Mouse (Mus musculus) cortical plate, adult 2 months (tissue): Measurements from ENCODE around the gene Cfap58. TPM values are rescaled to one million over a fixed set of nuclear protein-coding genes. Genes with fewer than 3 reads are reported as not detected.
A peak's percentile ranks its signal among the peaks of the same experiment; 100 is the strongest.

ENCODE experiments used
- H3K27ac ChIP-seq: fragments of 200-500 bp; 2 replicates; pipeline ENCODE4 v1.5.1; 2012; ENCODE audit warnings: low read length, control low read depth, inconsistent platforms; ENCODE audit not compliant: insufficient read depth
- H3K4me1 ChIP-seq: fragments of 200-500 bp; 2 replicates; pipeline ENCODE4 v1.6.1; 2011; ENCODE audit warnings: low read length; ENCODE audit not compliant: control insufficient read depth, insufficient read depth
- H3K4me3 ChIP-seq: fragments of 200-500 bp; 2 replicates; pipeline ENCODE4 v1.5.1; 2011; ENCODE audit warnings: mild to moderate bottlenecking, low read length, control low read depth; ENCODE audit not compliant: insufficient read depth
- CTCF ChIP-seq: fragments of 200-500 bp; IDR thresholded peaks from 2 replicates; pipeline ENCODE4 v1.5.1; 2011; ENCODE audit warnings: mild to moderate bottlenecking, control low read depth, low read length; ENCODE audit not compliant: insufficient read depth; ENCODE audit errors: extremely low read depth
- POLR2A ChIP-seq: fragments of 200-500 bp; IDR thresholded peaks from 2 replicates; pipeline ENCODE4 v1.6.1; 2011; ENCODE audit warnings: mild to moderate bottlenecking, low read length, control low read depth; ENCODE audit not compliant: insufficient read depth; ENCODE audit errors: extremely low read depth
- polyA plus RNA-seq: library from polyadenylated mRNA; depleted of rRNA; stranded (reverse); fragments of >200 nt; gene quantifications from 2 replicates; pipeline ENCODE4 v1.2.3, GENCODE M21; 2012

Cfap58 gene
- polyA plus RNA-seq, 1 experiment: 0.17 TPM

- TF ChIP-seq POLR2A: no peak
- no peak for TF ChIP-seq CTCF
These were observed 23.3 kb upstream of the Cfap58 start for GRCm38 (mm10) chr19:47914191-47914590.

DNA sequence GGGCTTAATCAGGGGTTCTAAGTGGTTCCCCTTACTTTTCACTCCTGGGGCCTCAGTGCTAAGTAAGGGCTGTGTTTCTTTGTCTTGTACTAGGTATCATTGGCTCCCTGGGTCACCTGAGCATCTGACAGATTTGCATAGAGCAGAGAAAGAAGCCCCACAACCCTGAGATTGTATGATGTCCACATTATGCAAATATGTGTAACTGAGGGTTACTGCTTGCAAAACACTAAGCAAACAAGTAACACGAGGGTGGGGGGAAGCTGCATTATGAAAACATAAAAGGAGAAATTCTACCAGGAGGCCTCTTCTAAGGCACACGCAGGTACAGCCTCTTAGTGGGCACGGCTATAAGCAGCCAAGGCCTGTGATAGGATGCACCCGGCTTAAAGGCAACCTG lies 22.2 kb upstream of the Cfap58 start:
- TF ChIP-seq CTCF: no peak
- no peak for TF ChIP-seq POLR2A
- Histone ChIP-seq H3K4me3 (no peak overlapping the region), H3K4me1 (no peaks in the 10 kb centered on the region; the same call in 1 of the 2 replicates), H3K27ac (no peak overlapping the region)

More at GRCm38 (mm10) chr19:47914191-47914590, 23.3 kb upstream of the Cfap58 start:
- no peak overlapping the region for H3K4me3 ChIP-seq
- H3K27ac ChIP-seq: no peak overlapping the region
- H3K4me1 ChIP-seq: no peaks in the 10 kb centered on the region; the same call in 1 of the 2 replicates

DNA sequence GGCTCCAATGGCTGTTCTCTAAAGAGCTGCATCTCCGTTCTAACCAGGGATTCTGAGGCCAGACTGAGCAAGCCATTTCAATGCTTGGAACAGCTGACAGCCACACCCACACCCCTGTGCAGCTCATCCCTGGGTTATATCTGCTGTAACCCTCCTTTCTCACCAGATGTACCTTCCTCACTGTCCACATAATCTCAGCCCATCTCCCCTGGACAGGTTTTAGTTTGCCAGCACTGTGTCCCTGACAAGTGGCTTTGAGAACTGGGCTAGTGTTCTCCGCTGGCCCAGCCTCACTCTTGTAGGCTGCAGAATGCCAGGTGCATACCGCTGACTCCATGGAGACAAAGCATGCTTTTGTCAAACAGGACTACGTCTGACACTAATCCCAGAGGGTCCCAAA lies 20.1 kb upstream of the Cfap58 start:
- TF ChIP-seq CTCF (no peak), POLR2A (no peak)
- Histone ChIP-seq H3K27ac (no peak overlapping the region), H3K4me1 (no peaks in the 10 kb centered on the region; the same call in 1 of the 2 replicates), H3K4me3 (no peak overlapping the region)

- TF ChIP-seq CTCF: no peak
- no peak for TF ChIP-seq POLR2A
- peak overlapping the region; percentile 64; the same call in 1 of the 2 replicates for H3K4me3 ChIP-seq
- no peaks in the 10 kb centered on the region; the same call in 1 of the 2 replicates for H3K4me1 ChIP-seq
- H3K27ac ChIP-seq: no peak overlapping the region
These were observed 19.5 kb upstream of the Cfap58 start for GRCm38 (mm10) chr19:47918016-47918415.

DNA sequence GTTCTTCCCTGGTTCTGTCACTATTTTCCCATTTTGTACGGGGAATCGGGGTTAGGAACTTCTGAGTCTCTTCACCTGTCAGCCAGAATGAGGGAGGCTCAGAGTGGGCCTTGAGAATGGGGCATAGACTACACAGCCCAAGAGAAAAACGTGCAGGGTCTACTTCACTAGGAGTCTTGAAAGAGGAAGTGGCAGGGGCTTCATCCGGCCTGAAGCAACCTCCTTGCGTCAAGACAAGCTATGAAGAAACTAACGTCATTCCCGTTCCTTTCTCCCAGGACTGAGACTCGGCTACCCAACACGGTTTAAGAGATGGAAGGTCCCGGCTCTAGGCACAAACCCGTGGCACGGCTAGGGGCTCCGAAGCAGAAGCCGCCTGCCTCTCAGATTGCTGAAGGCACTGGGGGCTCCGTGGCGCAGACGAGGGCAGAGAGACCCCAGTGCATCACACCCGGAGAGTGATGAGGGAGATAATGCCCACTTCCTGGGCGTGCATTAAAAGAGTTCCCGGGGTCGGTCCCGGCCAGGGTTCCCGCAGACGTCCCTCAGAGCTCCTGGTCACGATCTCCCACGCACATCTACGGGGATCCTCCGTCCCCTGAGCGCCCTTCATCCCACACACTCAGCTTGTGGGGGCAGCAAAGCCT lies 18.9 kb upstream of the Cfap58 start:
- Histone ChIP-seq H3K4me1 (no peaks in the 10 kb centered on the region; the same call in 1 of the 2 replicates), H3K27ac (no peak overlapping the region)

DNA sequence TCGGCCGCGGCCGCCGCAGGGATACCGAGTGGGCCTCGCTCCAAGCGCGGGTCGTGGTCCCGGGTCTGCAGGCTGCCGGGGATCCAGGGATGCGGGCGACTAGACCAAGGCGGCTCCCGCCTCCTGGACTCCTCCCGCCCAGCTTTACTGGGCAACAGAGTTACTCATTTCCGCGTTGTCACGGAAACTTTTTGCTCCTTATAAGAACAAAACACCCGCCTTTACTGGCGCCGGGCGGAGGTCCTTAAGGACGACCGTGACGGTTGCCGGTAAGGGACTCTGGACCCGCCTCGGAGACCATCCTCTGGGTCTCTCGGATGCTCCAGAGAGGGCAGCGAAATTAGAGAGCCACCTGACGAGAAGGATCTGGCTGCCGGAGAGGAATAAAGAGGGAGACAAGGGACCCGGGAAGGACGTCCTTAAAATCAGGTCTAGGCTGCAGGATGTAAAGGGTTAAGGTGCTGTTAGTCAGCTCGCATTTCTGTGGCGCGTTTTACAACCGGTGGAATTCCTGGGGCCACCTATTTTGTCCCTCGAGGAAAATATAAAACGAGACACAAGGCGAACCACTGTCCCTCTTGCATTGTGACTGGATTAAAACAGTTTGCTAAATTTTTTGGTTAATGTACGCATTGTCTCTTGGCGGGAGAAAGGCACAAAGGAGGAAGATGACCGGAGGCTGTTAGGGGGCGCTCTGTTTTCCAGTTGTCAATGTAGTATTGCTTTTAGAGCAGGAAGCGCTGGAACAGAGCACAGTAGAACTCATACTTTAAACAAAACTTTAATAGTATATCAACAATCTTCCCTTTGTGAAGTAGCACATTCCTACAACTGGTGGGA lies 18.1 kb upstream of the Cfap58 start, which contains the start of the genes Cfap43 and Itprip:
Gene Cfap43, minus strand, starts transcription at position 162 of the 840 bp plus-strand sequence.
Gene Itprip, minus strand, starts transcription at position 174 of the 840 bp plus-strand sequence.
- 0 out of 2 replicates have a peak, but pooled peaks have one; percentile 12 for TF ChIP-seq CTCF
- TF ChIP-seq POLR2A: no peak
- H3K27ac ChIP-seq: no peak within 1 kb of the TSS
- peak within 1 kb of the TSS; percentile 64 for H3K4me3 ChIP-seq
- no peaks in the 10 kb centered on the region; the same call in 1 of the 2 replicates for H3K4me1 ChIP-seq

More for the DNA sequence above, 18.9 kb upstream of the Cfap58 start:
- H3K4me3 ChIP-seq: peak overlapping the region; percentile 64
- no peak for TF ChIP-seq CTCF
- no peak for TF ChIP-seq POLR2A

DNA sequence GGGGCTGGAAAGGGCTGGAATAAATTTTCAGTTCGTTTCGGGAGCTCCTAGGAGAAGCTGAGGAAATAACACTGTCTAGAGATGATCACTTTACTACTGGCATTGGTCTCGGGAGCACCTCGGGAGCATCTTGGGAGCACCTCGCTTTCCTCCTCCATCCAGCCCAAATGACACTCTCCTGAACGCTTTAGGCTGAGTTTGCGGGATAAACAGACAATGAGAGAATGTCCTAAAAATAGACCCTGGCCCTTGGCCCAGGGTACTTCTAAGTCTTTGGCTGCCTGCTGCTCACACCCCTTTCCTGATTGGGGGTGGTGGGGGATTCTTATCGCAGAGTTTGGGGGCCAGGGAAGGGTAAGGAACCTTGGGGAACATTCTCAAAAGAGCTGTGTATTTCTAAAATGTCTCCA lies 17.5 kb upstream of the Cfap58 start:
- H3K4me3 ChIP-seq: no peak overlapping the region
- TF ChIP-seq CTCF: no peak
- TF ChIP-seq POLR2A: no peak
- no peak overlapping the region for H3K27ac ChIP-seq
- H3K4me1 ChIP-seq: no peaks in the 10 kb centered on the region; the same call in 1 of the 2 replicates

DNA sequence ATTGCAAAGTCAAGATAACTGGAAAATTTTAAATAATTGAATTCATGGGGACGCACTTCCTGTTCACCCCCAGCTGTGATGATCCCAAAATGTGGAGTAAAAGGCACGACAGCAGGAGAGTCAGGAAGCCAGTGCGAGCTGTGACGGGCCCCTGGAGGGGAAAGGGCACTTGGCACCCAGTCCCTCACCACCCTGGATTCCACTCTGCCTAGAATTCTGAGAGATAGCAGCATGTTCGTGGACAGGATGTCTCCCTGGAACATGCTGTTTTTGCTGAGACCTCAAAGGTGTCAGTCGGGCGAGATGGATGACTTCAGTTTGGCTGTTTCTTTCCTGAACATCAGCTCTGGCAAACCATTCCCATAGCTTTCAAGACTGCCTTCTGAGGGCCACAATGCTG lies 11.7 kb upstream of the Cfap58 start:
- TF ChIP-seq POLR2A (no peak), CTCF (no peak)
- H3K27ac ChIP-seq: no peak overlapping the region
- H3K4me1 ChIP-seq: no peaks in the 10 kb centered on the region
- no peak overlapping the region for H3K4me3 ChIP-seq

DNA sequence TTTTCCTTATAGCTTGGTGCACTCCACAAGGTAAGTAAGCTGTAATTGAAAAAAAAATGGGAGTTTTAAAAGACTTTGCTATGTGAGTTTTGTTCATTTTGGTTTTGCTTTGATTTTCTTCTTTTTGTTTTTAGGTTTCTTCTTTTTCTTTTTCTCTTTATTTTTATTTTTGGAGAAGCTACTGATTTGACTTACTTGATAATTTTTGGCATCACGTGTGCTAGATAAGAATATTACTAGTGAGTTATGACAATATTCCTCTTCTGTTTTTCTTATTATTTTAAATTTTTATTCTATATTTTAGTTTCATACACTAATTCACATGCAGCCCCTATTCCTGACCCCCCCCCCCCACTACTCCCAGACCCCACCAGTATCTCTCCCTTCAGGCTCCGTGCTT lies 10.4 kb upstream of the Cfap58 start:
- TF ChIP-seq POLR2A: no peak
- H3K4me3 ChIP-seq: no peak overlapping the region
- H3K4me1 ChIP-seq: no peaks in the 10 kb centered on the region
- H3K27ac ChIP-seq: no peak overlapping the region
